Mouse (Mus musculus) liver (tissue): ENCODE measurements around the gene Tspo.

Experiments used
- DNase-seq: peaks from one replicate; pipeline ENCODE4 v3.0.0-alpha.2; 2020; ENCODE audit warnings: mixed read lengths

The Tspo gene

GRCm38 (mm10) chr15:83546029-83546428 lies 17.4 kb upstream of the Tspo start:
- no peak for DNase-seq

- no peak for DNase-seq
Measured at GRCm38 (mm10) chr15:83547144-83547543, 16.2 kb upstream of the Tspo start.

DNA sequence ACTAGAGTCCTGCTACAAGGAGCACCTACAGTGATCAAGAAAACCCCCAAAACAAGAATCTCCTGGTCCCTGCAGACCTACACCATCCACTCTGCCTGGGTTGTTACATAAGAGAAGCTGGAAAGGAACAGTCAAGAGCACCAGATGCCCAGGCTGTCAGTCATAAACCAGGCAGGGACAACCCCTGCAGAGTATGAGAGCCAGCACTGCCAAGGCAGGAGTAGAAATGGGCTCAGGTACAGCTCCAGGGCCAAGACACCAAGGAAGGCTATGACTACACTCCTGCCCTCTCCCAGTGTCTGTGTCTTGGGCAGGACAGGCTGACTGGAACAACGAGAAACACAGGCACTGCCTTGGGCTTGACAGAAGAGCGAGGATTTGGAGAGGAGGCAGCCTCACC lies 13.3 kb upstream of the Tspo start:
- no peak for DNase-seq

DNA sequence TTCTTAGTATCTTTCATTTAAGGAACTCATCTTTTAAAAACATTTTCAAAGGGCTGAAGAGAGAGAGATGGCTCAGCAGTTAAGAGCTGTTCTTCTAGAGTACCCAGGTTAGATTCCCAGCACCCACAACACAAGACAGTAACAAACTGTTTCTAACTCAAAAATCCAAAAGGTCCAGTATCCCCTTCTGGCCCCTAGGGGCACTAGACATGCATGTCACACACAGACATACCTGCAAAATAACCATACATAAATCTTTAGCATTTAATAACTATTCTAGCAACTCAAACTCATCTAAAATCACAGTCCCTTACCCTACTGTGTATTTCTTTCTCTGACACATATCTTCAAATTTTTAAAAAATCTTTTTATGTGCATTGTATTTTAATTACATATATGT lies 9.6 kb upstream of the Tspo start:
- no peak for DNase-seq

DNA sequence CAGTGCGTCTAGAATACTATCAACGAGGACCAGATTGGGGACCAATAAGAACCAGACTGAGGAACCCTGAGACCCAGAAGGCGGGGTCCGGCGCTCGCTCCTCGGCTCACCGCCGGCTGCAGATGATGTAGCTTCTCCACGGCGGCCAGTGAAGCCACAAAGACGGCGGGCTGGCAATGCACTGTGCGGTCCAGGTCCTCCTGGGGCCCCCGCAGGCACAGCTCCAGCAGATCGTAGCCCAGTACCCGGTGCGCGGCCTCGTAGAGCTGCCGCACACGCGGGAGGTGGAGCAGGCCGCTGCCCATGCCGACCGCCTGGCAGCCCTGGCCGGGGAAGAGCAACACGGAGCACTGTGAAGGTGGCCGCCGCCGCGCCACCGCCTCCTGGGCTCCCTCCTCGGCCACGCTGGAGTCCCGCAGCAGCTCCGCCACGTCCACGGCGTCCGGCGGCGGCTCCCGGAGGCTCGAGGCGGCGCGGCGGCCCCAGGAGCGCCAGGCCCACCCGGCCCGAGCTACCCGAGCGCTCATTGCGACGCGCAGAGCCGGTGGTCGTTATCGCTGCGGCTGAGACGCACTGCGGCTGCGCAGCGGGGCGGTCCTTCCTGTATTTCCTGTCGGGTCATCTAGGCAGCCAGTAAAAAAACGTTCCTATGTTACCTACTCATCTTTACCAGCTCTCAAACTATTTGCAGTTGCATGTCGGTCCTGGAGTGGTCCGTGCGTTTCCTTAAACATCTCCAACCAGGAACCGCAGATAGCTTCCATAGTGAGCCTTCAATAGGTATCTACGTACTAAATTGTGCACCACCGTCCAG lies 8.0 kb upstream of the Tspo start:
- DNase-seq: peak; percentile 94

GRCm38 (mm10) chr15:83560941-83561477 lies 2.4 kb upstream of the Tspo start:
- DNase-seq: no peak

DNA sequence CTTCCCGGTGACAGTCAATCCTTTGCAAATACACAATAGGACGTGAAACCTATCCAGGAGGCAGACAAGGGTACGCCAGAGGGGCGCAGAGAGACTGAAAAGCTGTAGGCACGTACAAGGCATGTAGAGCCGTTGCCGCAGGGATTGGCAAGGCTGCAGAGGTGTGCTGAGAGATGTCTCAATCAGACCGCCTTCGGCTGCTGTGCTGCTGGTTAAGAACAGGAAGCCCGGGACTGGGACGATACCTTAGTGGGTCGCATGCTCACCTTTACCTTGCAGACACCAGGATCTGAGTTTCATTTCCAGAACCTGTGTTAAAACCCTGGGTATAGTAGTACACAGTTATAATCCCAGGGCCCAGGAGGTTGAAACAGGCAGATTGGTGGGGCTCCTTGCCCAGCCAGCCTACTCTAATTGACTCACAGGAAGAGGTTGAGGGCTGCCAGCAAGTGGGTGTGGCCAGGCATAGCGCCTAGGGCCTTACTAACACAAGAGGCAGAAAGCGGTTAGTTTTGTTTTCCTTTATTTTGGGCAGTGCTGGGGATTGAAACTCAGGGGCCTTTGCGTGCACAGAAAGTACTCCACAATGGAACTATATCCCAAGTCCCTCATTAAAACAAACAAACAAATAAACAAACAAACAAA lies 644 bp upstream of the Tspo start:
- peak; percentile 83 for DNase-seq

DNA sequence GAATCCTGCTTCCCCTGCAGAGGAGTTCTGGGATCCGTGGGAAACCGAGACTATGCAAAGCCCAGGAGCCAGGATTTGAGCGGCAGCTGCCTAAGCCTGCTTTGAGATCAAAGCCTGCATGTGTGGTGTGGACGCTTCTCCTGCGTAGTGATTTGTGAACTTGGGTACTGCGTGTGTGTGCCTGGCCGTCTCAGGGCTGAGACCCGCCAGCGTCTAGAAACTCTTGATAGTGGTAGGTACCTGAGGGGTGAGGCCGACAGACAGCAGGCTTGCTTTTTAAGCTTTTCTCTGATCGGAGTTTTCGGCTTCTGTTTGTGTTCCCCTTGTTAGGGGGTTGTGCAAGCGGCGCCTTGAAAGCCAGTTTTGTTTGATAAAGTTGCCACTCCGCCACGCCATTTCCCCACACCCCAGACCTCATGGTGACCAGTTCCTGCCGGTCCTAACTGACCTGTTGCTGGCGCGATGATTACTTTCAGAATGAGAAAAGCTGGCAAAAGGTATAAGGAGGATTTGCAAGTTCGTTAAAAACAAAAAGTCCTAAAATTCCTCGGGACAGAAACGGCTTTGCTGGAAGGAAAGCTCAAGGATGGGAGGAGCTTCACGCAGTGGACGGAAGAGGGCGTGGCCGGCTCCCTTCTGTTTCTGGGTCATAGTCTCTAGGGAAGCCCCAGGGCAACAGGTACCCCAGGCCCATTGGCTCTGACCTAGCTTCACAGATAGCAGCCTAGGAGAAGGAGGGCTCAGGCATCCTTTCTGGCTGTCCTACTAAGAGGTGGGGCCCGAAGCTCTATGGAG lies 662 bp downstream of the Tspo start:
- peak; percentile 83 for DNase-seq

DNA sequence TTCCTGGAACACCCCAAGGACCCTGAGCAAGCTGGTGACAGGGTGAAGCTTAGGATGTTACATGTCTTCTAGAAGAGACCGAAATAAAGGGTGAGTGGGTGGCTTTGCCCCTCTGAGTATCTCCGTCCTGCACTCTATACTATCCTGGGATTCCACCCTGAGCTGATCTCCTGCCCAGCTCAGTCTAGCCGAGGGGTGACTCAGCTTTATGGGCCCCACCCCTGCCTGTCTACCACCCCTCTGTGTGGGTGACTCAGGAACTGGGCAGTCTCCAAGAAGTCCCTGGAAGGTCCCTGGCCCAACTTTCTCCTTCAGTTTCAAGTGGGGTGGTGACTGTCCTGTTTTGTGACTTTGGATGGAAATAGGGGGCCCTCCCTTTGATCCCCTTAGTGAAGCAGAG lies 2.0 kb downstream of the Tspo start:
- peak; percentile 90 for DNase-seq

DNA sequence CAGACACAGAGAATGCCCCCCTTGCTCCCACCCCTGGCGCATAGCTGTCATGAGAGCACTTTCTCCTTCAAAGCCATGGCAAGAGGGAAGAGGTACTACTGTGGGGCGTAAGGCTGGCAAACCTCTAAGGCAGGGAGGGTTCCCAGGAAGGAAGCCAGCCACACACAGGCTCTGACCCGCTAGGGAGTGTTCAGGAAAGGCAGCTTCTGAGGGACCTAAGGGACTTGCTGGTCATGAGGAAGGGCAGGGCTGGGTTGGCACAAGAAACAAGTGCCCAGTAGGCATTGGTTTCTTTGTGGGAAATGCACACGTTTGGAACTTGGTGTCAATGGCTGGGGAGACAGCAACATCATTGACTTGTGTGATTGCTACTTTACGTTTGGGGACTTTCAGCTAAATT lies 2.6 kb downstream of the Tspo start:
- DNase-seq: no peak

- DNase-seq: no peak
Measured at GRCm38 (mm10) chr15:83567728-83568127, 4.3 kb downstream of the Tspo start.

DNA sequence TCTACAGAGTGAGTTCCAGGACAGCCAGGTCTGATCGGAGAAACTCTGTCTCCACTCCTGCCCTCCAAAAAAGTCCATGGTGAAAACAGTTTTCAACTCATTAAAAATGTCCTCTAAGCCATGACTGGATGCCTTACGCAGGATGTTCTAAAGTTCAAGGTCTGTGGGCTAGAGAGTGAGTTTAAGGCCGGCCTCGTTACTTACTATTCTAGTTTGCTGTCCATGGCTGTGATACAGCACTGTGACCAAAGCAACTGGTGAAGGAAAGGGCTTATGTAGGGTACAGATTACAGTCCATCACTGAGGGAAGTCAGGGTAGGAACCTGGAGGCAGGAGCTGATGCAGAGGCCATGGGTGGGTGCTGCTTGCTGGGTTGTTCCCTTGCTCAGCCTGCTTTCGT lies 5.2 kb downstream of the Tspo start:
- no peak for DNase-seq

DNA sequence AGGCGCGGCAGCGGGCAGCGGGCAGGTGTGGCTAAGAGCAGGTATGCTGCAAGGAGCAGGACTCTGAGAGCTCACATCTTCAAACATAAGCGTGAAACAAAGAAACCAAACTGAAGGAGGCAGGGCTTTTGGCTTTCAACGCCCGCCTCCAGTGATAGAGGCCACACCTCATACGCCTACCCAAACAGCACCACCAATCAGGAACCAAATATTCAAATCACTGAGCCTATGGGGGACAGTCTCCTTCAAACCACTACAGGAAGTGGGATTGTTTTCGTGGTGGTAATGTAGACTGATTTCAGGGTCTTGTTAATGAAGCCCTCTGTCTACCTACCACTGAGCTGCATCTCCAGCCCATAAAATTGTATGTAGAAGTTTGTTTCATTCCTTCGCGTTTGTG lies 6.3 kb downstream of the Tspo start:
- DNase-seq: no peak

DNA sequence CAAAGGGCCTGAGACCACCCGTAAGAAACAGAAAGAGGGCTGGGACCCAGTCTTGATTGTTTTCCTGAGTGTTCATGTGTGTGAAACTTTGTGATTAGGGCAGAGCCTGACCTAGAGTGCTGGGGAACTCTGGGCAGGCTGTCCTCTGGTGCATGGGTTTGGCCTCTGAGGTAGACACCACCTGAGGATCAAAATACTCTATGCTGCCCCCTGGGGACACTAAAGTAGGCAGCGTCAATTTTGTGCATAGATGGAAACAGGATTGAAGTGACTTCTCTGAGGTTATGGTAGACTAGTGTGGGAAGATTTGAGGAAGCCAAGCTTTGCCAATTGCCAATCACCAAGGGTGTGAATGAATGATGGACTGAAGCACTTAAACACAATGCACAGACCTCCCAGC lies 7.2 kb downstream of the Tspo start:
- DNase-seq: no peak

- no peak for DNase-seq
Measured at GRCm38 (mm10) chr15:83571636-83572035, 8.2 kb downstream of the Tspo start.

- DNase-seq: no peak
Measured at GRCm38 (mm10) chr15:83572132-83572531, 8.7 kb downstream of the Tspo start.

DNA sequence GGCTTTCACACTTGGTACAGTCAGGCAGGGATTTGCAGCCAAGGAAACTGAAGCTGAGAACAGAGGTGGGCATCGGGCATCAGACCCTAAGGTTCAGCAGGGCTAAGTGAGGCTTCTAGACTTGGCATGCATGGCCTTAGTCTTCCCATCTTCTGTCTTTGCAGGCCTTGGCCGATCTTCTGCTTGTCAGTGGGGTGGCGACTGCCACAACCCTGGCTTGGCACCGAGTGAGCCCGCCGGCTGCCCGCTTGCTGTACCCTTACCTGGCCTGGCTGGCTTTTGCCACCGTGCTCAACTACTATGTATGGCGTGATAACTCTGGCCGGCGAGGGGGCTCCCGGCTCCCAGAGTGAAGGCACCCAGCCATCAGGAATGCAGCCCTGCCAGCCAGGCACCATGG lies 10.2 kb downstream of the Tspo start:
- no peak for DNase-seq

DNA sequence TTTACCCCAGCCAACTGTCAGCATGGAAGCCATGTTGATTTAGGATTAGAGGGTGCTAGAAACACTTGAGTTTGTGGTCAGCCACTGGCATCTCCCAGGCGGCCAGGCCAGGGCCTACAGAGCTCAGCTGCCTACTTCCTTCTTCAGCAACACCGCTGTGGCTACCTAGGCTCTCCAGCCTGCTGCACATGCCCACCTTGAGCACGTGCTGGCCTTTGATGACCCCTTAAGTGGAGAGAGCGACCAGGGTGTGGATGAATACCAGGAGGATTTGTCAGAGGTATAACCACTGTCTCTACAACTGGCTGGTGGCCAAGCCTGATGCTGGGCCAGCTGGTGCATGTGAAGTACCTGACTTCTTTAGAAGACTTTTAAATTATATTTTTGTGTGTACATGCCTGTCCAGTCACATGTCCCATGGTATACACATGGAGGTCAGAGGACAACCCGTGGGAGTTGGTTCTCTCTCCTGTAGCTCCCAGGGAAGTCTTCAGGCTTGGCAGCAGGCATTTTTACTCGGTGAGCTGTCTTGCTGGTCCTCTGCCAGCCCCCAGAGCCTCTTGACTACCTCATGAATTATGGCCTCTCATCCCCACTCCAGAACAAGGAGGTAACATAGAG lies 11.4 kb downstream of the Tspo start:
- DNase-seq: no peak

- no peak for DNase-seq
Measured at GRCm38 (mm10) chr15:83575543-83575942, 12.2 kb downstream of the Tspo start.

DNA sequence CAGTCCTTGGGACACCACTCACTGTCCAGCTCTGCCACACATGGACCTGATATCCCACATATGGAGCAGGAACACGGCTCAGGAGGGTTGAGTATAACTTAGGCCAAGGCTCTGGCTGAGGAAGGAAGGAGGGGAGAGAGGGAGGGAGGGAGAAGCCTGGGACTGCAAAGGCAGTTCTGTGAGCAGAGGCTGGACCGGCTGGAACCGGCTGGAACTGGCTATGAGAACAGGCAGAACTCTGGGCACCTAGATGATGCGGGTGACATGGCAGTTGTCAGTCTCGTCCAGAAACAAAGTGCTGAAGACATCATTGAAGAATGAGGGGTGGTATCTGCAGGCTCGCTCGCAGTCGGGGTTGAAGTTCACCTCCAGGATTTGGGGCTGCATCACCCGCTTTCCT lies 13.3 kb downstream of the Tspo start:
- no peak for DNase-seq

GRCm38 (mm10) chr15:83582931-83583330 lies 19.5 kb downstream of the Tspo start:
- DNase-seq: no peak

- peak; percentile 75 for DNase-seq
Measured at GRCm38 (mm10) chr15:83583419-83584156, 20.2 kb downstream of the Tspo start.
